8 mouse cellular contexts compared by ENCODE assay signal in the genomic region with DNA sequence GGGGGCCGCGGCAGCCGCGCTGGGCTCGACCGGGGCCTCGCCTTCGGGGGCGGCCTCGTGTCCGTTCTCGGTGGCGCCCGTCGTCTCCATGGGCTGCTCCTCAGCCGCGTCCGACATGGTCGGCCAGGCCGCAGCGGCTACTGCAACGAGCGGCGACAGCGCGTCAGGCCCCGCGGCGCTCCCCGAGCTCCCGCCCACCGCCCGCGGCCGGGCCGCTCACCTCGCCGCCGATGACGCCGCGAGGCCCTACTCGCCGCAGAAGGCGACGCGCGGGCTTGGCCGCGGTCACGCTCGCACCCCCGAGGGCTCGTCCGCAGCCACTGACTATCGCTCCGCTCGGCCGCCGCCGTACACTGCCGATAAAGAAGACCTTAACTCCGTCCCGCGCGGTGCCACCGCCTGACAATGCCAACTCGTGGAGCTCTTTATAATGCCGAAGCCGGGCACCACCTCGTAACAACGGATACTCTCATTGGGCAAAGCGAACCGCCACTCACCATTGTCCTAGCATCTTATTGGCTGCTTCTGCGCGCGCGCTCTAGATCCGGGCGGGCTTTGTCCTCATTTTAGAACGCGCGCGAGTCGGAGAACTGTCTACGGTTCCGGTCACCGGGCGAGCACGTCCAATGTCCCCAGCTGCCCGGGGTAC. TPM values are rescaled to one million over a fixed set of nuclear protein-coding genes. Genes with fewer than 3 reads are reported as not detected.
DNase-seq lines count a peak whose midpoint lies in the region; ATAC-seq and TF ChIP-seq lines count a peak whose summit lies in the region.

A gene (minus strand): TSS at position 401 of the 649 bp plus-strand sequence.

- no peak for TF ChIP-seq EP300 in liver, embryonic 14.5 days (IDR thresholded peaks at IDR 0.05; ENCODE audit: low read depth)
- TF ChIP-seq EP300 in stomach, postnatal 0 days (optimal IDR thresholded peaks at IDR 0.05): peak; percentile 89

- H3K9ac ChIP-seq in heart, embryonic 15.5 days: peak within 1 kb of the TSS; percentile 98
- H3K9ac ChIP-seq in liver, embryonic 14.5 days (replicated peaks): peak within 1 kb of the TSS; percentile 97
- H3K9ac ChIP-seq in neural tube, embryonic 11.5 days (ENCODE audit: low read length): peak within 1 kb of the TSS; percentile 100
- H3K9ac ChIP-seq in stomach, postnatal 0 days (ENCODE audit: low read length): peak within 1 kb of the TSS; percentile 98

- H3K36me3 ChIP-seq in forebrain, embryonic 10.5 days (replicated peaks): peaks cover 46% of the 10 kb centered on the region
- peaks cover 33% of the 10 kb centered on the region for H3K36me3 ChIP-seq in heart, embryonic 15.5 days
- H3K36me3 ChIP-seq in liver, embryonic 14.5 days (replicated peaks; ENCODE audit: control insufficient read depth, insufficient read depth, low read depth): peaks cover 41% of the 10 kb centered on the region
- H3K36me3 ChIP-seq in neural tube, embryonic 11.5 days (ENCODE audit: control insufficient read depth, insufficient read depth, low read length): peaks cover 17% of the 10 kb centered on the region
- H3K36me3 ChIP-seq in stomach, postnatal 0 days (ENCODE audit: control insufficient read depth, insufficient read depth, low read length): peaks cover 17% of the 10 kb centered on the region

- no peaks in the 10 kb centered on the region for H3K9me3 ChIP-seq in forebrain, embryonic 10.5 days
- no peaks in the 10 kb centered on the region for H3K9me3 ChIP-seq in heart, embryonic 15.5 days (replicated peaks)
- no peaks in the 10 kb centered on the region for H3K9me3 ChIP-seq in liver, embryonic 14.5 days (ENCODE audit: control insufficient read depth, low read length)
- H3K9me3 ChIP-seq in neural tube, embryonic 11.5 days (ENCODE audit: control insufficient read depth, low read length): no peaks in the 10 kb centered on the region
- no peaks in the 10 kb centered on the region for H3K9me3 ChIP-seq in stomach, postnatal 0 days (ENCODE audit: control insufficient read depth, low read length)

- DNase-seq in c-Kit-negative CD71-positive TER-119-positive erythroid progenitor cells, embryonic 14.5 days (ENCODE audit: low read depth, low spot score): peak; percentile 97
- DNase-seq in forebrain, embryonic 10.5 days (ENCODE audit: extremely low spot score, low spot score): peak; percentile 99
- peak; percentile 98 to 99 for DNase-seq in kidney, postnatal 25 days
- peak; percentile 95 to 96 (median 96) for DNase-seq in liver, embryonic 14.5 days (ENCODE audit: low read depth in 3 of 3, low spot score in 3 of 3)
- DNase-seq in neural tube, embryonic 11.5 days (ENCODE audit: low spot score): peak; percentile 98
- peak; percentile 95 for DNase-seq in stomach, postnatal 0 days (ENCODE audit: low spot score)

- peaks cover 44% of the 10 kb centered on the region for H3K4me1 ChIP-seq in forebrain, embryonic 10.5 days
- peaks cover 32% of the 10 kb centered on the region for H3K4me1 ChIP-seq in heart, embryonic 15.5 days (replicated peaks)
- peaks cover 22 to 26% of the 10 kb centered on the region in 2 experiments for H3K4me1 ChIP-seq in liver, embryonic 14.5 days (replicated peaks; ENCODE audit: control insufficient read depth in 2 of 2, insufficient read depth in 2 of 2, low read length in 1 of 2)
- H3K4me1 ChIP-seq in neural tube, embryonic 11.5 days (ENCODE audit: control insufficient read depth, insufficient read depth, low read length): peaks cover 14% of the 10 kb centered on the region
- H3K4me1 ChIP-seq in stomach, postnatal 0 days (replicated peaks; ENCODE audit: control insufficient read depth, insufficient read depth): no peaks in the 10 kb centered on the region; the same call in 1 of the 2 replicates

- under 1% methylated on average over 91 of the region's 91 CpGs for WGBS in forebrain, embryonic 10.5 days
- under 1% methylated on average over 89 of the region's 91 CpGs for WGBS in heart, embryonic 15.5 days
- under 1% methylated on average over 88 of the region's 91 CpGs for WGBS in liver, embryonic 14.5 days (ENCODE audit: insufficient replicate concordance)
- WGBS in neural tube, embryonic 11.5 days: under 1% methylated on average over 89 of the region's 91 CpGs
- WGBS in stomach, postnatal 0 days: under 1% methylated on average over 69 of the region's 91 CpGs

- H3K27ac ChIP-seq in forebrain, embryonic 10.5 days: peak within 1 kb of the TSS; percentile 99
- peak within 1 kb of the TSS; percentile 93 for H3K27ac ChIP-seq in heart, embryonic 15.5 days
- peak within 1 kb of the TSS; percentile 84 for H3K27ac ChIP-seq in liver, embryonic 14.5 days
- peak within 1 kb of the TSS; percentile 96 for H3K27ac ChIP-seq in neural tube, embryonic 11.5 days (ENCODE audit: low read depth, low read length)
- H3K27ac ChIP-seq in stomach, postnatal 0 days (replicated peaks): peak within 1 kb of the TSS; percentile 98

- peak; percentile 83 for ATAC-seq in CD4-positive, CD25-positive, alpha-beta regulatory T cell, adult 4 months
- ATAC-seq in heart, embryonic 15.5 days (replicated peaks; ENCODE audit: insufficient number of reproducible peaks, insufficient read depth, low FRiP score, low read depth): peak; percentile 92
- ATAC-seq in liver, embryonic 14.5 days (ENCODE audit: insufficient read depth): peak; percentile 84
- peak; percentile 94 for ATAC-seq in neural tube, embryonic 11.5 days (ENCODE audit: insufficient read depth, low FRiP score, low TSS enrichment)
- peak; percentile 90 for ATAC-seq in stomach, postnatal 0 days (ENCODE audit: low FRiP score, low TSS enrichment)

- H3K27me3 ChIP-seq in forebrain, embryonic 10.5 days (ENCODE audit: poor library complexity, severe bottlenecking): no peaks in the 10 kb centered on the region
- H3K27me3 ChIP-seq in heart, embryonic 15.5 days: no peaks in the 10 kb centered on the region
- no peaks in the 10 kb centered on the region for H3K27me3 ChIP-seq in liver, embryonic 14.5 days (ENCODE audit: control insufficient read depth, insufficient read depth, low read length)
- H3K27me3 ChIP-seq in neural tube, embryonic 11.5 days (ENCODE audit: control insufficient read depth, insufficient read depth, low read length): no peaks in the 10 kb centered on the region
- H3K27me3 ChIP-seq in stomach, postnatal 0 days (ENCODE audit: control insufficient read depth, insufficient read depth, low read length): no peaks in the 10 kb centered on the region

- no peak for TF ChIP-seq CTCF in liver, embryonic 14.5 days (IDR thresholded peaks at IDR 0.05; ENCODE audit: low read depth)
- no peak for TF ChIP-seq CTCF in stomach, postnatal 0 days (IDR thresholded peaks at IDR 0.05; ENCODE audit: low read depth)

- H3K4me2 ChIP-seq in heart, embryonic 15.5 days: peak within 1 kb of the TSS; percentile 83
- H3K4me2 ChIP-seq in liver, embryonic 14.5 days (ENCODE audit: low read depth): peak within 1 kb of the TSS; percentile 83
- peak within 1 kb of the TSS; percentile 77 for H3K4me2 ChIP-seq in neural tube, embryonic 11.5 days (ENCODE audit: low read depth)
- H3K4me2 ChIP-seq in stomach, postnatal 0 days (replicated peaks; ENCODE audit: low read depth): peak within 1 kb of the TSS; percentile 83

- peak within 1 kb of the TSS; percentile 74 for H3K4me3 ChIP-seq in forebrain, embryonic 10.5 days
- peak within 1 kb of the TSS; percentile 95 for H3K4me3 ChIP-seq in heart, embryonic 15.5 days
- H3K4me3 ChIP-seq in liver, embryonic 14.5 days (ENCODE audit: insufficient read depth in 1 of 2, low read depth in 2 of 2, low read length in 2 of 2): peak within 1 kb of the TSS; percentile 98 to 99
- peak within 1 kb of the TSS; percentile 93 for H3K4me3 ChIP-seq in neural tube, embryonic 11.5 days (ENCODE audit: low read depth, low read length)
- peak within 1 kb of the TSS; percentile 97 for H3K4me3 ChIP-seq in stomach, postnatal 0 days (ENCODE audit: low read depth, low read length)

RNA-seq across cellular contexts. Expression of the gene that starts here (rescaled TPM):
- polyA plus RNA-seq in CD4-positive, CD25-positive, alpha-beta regulatory T cell, adult 4 months (2017; shearing (Covaris generic)): 10 to 100 TPM; 21.2 to 36.2 TPM
- polyA plus RNA-seq in forebrain, embryonic 10.5 days (2016; fragmentation: Nextera tagmentation; extraction: Ambion mirVana): 597 and 634 TPM in 2 replicates
- polyA plus RNA-seq in heart, embryonic 15.5 days (2015; fragmentation: Nextera tagmentation; extraction: Ambion mirVana): 239 and 289 TPM in 2 replicates
- 215 and 260 TPM in 2 replicates for polyA plus RNA-seq in liver, embryonic 14.5 days (2012; rRNA removed)
- polyA plus RNA-seq in liver, embryonic 14.5 days (2014; fragmentation: Nextera tagmentation; extraction: Ambion mirVana): 220 and 252 TPM in 2 replicates
- polyA plus RNA-seq in neural tube, embryonic 11.5 days (2014; fragmentation: Nextera tagmentation; extraction: Ambion mirVana): 764 and 777 TPM in 2 replicates
- polyA plus RNA-seq in stomach, postnatal 0 days (2015; fragmentation: Nextera tagmentation; extraction: Ambion mirVana): 204 and 215 TPM in 2 replicates

Comparison
In these comparisons a context has a peak if more than half of its experiments do, and no peak if none do; other contexts are left out.
1. Peak in every context shown above with its lines: DNase-seq, ATAC-seq, H3K4me3 ChIP-seq and H3K27ac ChIP-seq.